Mouse (Mus musculus) urinary bladder, postnatal 36 days (tissue): ENCODE data around the gene Gcdh.
A peak's percentile ranks its signal among the peaks of the same experiment; 100 is the strongest.

Experiments
- DNase-seq, 2 experiments: peaks; one replicate each; pipeline ENCODE4 v3.0.0; 2022; ENCODE audit warnings: low spot score in 2 of 2, mixed read lengths in 1 of 2

Gcdh gene

DNA sequence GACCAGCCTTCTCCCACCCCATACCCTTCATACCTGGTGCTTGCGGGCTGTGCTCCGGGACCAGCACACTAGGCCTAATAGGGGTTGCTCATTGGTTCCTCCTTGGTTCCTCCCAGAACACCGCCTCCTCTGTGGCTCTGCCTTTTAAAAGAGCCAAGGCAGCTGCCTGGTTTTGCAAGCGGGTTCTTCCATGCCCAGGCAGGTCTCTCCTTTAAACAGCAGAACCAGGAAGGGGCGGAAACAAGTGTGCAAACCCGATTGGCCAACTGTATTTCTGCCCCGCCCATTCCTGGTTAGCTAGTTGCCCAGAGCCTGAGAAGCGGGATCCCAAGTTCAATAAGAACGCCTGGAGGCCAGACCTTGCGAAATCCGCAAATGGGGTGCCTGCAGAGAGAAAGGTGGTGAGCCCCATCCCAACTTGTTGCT is at the start of gene Gcdh:
Gene Gcdh, minus strand, starts transcription at position 213 of the 426 bp plus-strand sequence.
- DNase-seq, result peak; percentile 85 to 93

DNA sequence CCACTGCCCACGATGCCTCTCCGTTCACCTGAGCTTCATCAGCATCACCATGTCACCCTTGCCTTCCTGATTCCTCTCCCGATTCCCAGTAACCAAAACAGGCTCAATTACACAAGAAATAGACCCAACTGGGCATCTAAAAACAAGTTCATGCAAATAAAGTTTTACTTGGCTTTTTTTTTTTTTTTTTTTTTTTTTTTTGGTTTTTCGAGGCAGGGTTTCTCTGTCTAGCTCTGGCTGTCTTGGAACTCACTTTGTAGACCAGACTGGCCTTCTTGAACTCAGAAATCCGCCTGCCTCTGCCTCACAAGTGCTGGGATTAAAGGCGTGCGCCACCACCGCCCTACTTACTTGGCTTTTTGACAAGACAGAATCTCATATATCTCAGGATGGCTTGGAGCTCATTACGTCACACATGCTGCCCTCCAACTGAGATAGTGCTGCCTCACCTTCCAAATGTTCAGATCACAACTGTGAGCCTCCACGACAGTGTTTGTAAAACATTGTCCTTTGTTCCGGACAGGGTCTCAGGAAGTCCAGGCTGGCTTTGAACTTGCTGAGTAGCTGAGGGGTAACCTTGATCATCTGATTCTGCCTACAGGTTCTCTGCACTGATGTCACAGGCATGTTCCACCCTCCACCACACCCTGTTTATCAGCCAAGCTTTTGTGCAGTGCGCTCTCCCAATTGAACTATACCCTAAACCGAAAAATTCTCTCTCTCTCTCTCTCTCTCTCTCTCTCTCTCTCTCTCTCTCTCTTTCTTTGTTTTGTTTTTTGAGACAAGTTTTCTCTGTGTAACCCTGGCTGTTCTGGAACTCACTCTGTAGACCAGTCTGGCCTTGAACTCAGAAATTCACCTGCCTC is 44.1 kb upstream of the Gcdh start:
- DNase-seq, result no peak

DNA sequence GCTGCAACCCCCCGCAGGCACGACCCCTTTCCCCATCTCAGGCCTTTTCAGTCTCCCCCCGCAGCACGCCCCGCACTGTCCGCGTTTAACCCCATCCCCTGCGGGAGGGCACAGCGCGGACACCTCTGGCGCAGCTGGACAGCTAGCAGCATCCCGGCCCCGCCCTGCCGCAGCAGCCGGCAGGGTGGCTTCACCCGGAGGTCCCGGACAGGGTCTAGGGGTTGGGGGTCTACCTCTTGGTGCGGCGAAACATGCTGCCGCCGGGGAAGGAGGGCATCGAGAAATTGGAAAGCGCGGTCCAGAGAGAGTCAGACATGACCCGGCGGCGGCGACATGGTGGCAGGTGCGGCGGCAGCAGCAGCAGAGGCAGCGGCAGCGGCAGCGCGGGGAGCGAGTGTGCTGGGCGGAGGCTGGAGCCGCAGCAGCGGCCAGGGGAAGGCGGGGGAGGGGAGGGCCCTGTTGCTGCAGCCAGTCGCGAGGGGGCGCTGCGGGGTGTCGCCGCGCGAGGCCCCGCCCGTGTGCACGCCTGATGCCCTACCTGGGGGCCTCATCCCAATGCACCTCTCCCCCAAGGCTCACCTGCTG is 43.3 kb upstream of the Gcdh start, which contains the start of gene Mast1:
Gene Mast1, minus strand, starts transcription at position 398 of the 585 bp plus-strand sequence.
- DNase-seq, result peak in 1 of 2 experiments; percentile 46

DNA sequence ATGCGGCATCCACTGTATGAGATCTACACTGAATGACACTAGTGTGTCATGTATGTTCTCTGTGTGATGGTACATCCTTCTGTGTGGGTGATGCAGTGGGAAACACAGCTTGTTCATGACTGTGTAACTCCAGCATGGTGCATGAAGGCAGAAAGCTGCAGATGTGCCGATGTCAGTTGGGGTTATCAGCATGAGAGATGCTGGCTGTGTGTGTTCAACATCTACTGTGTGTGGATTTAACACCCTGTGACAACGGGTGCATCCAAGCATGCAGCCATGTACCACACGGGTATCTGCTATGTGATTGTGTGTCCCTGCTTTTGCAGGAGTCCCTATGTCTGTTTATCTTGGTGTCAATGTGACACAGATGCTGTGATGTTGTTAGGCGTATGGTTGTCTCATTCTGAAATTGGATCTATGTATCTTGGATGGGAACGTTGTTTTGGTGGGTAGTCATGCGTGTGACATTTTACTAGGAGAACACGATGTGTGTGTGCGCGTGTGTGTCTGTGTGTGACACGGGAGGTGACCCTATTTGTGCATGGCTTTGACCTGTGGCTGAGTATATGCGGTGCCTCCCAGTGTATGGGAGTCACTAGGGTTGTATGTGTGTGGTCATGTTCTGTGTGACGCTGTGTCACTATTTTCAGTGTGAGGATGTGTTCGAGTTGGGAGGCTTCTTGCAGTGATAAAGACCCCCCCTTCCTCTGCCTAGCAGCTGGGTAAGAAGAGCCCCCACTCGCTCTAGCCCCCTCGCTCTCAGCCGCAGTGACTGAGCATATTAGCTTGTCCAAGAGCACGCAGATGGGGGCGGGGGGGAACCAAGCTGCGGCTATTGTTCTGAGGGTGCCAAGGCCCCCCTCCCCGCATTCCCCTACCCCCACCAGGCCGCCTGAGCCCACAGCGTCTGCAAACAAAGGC is 42.6 kb upstream of the Gcdh start:
- DNase-seq, result no peak

DNA sequence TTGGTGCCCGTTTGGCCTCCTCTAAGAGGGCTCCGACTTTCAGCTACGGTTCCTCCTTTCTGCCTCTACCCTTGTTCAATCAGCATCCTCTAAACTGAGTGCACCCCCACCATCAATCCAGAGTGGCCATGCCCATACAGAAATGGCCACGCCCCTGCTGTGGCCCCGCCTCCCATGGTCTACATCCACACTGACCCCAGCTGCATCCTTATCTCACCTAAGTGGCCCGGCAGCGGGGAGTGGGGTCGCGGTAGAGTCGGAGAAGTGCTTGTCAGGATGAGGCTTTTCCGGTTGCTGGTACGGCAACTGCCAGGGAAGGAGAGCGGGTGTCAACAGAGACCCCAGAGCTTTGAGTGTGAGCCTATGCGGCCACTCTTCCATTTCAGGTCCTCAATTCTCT is 41.8 kb upstream of the Gcdh start:
- DNase-seq, result no peak

DNA sequence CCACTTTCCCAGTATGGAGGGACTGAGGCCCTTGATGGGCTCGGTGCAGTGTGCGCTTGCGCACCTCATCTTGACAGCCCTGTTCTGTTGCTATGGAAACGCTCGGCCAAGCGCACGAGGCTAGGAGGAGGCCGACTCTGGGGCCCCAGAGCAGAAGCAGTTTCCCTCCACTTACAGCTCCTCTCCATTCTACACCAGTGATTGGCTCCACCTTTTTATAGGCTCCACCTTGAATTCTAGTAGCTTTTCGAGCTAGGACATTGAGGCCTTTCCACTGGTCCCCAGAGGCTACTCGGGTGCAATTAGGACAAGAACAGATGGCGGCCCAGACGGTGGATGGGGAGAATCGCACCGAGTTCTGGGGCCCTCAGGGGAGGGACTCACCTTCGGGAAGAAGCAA is 41.1 kb upstream of the Gcdh start:
- DNase-seq, result no peak

DNA sequence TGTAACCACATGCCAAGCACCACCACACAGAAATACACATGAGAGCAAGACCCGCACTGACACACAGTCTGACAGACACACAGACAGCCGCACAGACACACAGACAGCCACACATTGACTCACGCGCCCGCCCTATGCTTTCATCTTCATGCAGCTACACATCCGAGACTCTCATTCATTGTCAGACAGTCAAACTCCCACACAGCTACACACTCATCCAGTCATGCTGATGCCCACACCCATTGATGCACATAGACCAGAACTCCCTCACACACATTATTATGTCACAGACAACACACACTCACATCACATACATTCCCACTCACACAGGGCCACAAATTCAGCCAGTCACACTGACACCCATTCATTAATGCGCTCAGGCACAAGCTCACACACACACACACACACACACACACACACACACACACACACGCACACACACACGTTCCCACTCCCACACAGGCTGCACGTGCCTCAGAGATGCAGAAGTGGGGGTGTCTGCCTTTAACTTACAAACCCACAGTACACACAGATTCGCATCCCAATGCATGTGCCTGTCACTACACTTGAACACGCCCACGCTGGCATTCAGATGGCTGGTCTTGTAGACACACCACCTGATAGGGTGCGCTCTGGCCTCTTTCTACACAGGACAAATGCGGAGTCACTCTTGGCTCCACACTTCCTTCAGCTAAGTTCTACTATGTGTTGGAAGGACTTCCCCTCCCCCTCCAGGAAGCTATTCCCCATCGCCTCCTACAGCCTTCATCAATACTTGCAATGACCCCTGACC is 40.2 kb upstream of the Gcdh start:
- DNase-seq, result no peak

DNA sequence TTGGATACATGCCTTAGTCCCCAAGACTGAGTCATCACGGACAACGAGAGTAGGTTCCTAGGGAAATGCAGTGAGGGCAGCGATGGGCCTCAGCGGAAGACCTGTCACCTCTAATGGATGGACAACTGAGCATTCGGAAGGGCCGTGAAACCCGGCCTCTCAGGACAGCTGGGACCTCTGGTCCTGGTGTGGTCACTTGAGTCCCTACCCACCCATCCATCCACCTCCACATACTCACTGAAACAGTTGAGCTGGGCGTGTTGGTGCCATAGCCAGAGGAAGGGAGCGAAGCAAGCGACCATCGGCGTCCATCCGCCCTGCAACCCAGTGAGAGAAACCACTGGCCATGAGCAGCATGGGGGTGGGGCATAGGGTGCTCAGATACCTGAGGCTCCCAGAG is 36.9 kb upstream of the Gcdh start:
- DNase-seq, result no peak

DNA sequence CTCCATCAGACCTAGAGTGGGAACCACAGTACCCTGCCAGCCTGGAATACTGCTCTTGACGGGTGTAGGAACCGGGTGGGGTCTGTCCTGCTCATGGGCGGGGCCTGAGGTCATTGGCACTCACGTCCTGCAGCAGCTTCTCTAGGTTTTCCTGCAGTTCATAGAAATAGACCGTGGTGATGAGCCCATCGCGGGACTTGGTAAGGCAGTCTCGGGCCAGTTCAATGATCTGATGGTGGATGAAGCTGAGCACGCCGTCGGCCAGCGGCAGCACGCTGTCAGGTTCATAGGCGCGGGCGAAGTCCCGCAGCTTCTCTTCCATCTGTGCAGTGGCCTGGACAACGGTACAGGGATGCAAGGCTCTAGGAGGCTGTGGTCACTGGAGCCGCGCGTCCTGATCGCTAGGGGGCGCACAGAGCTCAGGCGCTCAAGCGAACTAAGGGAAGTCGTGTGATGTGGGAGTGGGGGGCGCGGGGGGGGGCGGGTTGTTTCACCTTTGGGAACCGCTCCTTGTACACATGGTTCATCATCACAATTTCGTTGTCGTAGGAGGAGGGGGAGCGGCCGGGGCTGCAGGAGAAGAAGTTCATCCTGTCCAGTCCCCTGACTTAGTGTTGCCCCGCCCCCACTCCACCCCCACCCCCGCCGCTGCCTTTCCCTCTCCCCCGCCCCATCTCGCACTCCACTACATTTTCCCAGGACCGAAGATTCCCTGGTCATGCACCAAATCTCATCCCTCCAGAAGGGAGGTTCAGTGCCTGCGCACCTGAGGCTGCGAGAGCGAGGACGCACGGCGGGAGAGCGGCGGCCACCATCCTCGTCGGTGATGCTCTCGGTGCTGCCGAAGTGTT is 35.0 kb upstream of the Gcdh start:
- peak; percentile 48 to 65 for DNase-seq

DNA sequence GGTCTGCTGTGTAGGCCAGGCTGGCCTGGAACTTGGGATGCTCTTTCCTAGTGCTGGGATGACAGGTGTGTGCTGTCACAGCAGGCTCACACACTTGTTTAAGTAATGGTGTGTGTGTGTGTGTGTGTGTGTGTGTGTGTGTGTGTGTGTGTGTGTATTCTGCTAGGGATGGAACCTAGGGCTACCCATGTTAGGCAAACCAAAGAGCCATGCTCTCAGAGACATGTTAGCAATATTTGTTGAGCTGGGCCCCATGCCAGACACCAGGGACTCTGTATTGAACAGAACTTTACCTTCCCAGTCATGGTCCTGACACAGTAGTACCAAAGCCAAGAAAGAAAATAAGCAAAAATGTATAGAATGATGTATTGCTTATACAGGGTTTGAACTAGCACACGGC is 33.8 kb upstream of the Gcdh start:
- DNase-seq, result no peak

DNA sequence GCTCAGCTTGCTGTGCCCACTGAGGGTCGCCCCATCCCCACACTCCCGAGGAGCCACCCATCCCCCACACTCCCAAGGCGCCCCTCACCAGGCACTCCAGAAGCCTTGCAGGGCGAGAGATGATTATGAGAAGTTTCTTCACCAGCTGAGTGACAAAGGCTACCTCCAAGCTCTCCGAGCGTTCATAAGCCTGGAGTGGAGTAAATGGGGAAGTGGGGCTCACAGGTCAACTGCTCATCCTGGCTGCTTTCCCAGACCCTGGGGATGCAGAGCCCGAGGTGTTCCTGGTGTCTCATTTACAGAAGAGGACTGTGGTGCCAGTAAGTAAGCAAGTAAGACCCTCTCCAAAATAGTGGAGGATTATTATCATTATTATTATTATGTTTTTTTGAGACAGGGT is 31.8 kb upstream of the Gcdh start:
- no peak for DNase-seq

DNA sequence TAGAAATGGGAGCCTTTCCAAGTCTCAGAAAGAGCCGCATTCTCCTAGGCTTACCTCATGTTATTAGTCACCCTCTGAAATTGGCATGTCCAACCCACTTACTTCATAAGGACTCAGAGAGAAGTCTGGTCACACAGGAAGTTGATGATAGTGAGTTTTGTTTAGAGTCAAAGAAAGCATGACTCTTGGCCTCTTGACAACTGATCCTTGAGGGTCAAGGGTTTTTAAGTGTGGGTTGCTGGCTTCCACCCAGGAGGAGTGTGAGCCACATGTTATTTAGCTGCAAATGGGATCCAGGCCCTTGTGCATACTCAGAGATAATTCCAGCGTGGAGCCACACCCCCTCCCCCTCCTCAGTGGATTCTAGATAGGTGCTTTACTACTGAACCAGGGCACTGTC is 27.9 kb upstream of the Gcdh start:
- no peak for DNase-seq

DNA sequence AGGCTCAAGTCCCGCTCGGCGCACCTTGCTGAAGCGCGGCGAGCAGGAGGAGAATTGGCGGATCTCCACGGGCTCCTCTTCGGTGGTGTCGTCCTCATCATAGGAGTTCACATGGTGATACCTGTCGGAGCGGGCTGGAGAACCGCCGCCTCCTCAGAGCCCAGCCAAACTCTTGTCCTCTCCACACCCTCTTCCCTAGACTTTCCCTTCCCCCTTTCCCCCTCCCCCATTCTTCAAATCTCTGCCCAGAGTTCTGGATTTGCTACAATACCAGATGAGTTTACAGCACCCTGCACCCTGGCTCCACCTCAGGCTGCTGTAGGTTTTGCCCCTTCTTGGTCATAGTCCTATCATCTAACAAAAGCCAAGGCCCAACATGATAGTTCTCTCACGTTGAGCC is 24.9 kb upstream of the Gcdh start:
- no peak for DNase-seq

DNA sequence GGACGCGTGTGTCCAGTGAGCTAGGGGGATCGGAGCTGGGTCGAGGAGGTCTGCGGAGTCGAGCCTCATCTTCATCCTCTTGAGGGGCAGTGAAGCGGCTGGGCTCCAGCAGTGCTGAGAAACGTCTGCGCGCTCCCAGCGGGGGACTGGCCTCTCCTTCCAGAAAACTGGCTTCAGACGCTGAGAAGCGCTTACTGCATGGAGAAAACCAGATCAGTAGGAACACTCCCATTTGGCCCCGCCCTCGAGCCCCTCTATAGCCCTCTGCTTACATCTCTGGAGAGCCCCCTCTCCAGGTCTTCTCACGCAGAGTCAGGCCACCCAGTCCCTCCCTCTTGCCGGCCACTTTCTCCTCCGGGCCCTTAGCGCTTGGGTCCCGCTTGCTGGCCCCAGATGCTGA is 24.1 kb upstream of the Gcdh start:
- DNase-seq, result no peak

DNA sequence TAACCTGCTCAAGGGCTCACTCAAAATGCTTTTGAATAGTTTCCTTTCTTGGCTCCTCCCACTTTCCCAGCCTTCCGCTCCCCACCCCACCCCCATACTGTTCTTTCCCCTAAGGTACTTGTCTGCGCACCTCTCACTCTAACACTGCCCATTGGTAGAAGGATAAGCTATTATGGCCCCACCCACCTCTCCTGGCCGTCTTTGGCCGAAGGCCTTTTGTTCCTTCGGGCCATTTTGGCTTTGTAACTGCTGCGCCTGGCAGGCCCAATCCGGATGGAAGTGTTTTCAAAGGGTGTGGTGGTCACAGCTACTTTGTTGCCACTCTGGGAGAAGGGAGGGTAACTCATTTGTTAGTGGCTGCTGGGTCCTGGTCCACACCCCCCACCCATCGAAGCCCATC is 21.5 kb upstream of the Gcdh start:
- DNase-seq, result no peak

DNA sequence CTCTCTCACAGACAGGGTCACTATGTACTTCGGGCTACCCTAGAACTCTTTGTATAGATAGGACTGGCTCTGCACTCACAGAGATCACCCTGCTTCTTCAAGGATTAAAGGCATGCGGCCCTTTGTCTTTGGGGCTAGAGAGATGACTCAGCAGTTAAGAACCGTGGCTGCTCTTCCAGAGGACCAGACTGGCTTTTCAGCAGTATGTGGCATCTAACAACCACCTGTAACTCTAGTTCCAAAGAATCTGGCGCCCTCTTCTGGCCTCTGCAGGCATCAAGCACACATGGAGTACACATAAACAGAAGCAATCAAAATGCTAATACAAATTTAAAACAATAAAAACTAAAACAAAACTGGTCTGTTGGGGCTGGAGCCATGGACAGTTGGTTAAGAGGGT is 20.2 kb upstream of the Gcdh start:
- no peak for DNase-seq

DNA sequence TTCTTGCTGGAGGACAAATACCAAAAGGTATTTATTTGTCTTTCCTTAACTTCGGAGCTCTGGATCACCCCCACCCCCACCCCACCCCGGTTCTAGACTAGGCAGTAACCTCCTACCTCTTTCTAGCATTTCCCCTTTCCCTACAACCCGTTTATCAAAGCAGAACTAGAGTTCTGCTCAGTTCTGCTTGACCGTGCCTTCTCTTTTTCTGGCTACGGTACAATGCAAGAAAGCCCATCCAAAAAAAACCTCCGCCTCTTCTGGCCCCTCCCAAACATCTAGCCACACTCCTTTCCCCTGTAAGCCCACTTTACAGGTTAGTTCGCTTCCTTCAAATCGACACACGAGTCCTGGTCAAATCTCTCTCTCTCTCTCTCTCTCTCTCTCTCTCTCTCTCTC is 19.8 kb upstream of the Gcdh start:
- DNase-seq, result no peak

DNA sequence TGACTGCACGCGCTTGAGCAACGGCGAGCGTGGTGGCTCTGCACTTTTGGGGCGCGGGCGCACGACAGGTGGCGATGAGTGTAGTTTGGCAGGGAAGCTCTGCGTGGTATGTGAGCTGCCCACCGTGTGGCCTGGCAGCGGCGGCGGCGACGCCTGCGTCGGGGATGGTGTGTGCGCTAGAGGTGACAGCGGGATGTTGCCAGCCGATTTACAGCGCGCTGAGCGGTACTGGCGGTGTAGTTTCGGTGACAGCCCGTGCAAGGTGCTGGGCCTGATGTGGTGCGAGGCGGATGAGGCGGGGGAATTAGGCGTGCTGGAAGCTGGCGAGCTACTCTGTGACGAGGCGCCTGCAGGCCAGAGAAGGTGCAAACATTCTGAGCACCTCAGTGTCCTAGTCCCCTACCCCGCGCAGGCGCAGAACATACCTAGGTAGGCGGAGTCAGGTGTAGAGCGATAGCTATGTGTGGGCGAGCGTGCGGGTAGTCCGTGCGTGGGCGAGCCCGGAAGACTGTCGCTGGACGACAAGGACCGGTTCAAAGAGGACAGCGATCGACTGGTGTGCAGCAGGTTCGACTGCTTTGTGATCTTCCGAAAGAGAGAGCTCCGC is 19.3 kb upstream of the Gcdh start:
- DNase-seq, result peak; percentile 66 to 74

DNA sequence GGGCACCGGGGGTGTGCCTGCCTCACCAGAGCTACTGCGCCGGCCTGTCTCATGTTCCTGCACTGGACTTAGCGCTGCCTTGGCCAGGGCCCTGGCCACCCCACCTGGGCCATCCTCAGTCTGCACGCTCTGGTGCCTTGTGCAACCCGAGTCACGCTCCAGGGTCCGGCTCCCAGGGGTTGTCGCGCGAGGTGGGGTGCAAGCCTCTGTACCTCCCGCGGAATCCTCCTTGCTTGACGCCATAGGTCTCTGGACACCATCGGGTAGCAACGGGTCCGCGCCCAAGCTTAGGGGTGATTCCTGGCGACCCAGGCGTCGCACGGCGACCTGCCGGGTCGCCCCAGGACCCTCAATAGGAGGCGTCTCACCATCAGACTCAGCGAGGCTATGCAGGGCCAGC is 18.7 kb upstream of the Gcdh start:
- no peak for DNase-seq

DNA sequence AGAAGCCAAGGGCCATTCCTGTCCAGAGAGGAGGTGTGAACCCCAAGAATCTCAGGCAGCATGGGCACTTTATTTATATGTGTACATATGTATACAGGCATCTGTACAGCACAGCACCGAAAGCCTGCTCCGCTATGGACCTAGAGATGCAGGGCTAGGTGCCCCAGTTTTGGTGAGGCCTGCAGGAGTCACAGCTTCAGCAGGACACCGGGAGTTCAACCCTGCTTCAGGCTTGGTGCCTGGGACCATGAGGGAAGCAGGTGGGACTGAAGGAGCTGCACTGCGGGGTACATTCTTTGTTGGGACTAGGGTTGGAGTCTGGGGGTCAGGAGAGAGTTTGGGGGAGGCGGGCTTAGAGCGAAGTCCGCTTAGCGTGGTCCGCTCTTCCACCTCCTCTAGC is 18.1 kb upstream of the Gcdh start:
- DNase-seq, result no peak
